Mouse (Mus musculus) embryonic fibroblast, embryonic 13.5 days (primary cell): Measurements from ENCODE around the gene Cryzl2.

Experiments used
- CTCF ChIP-seq: IDR thresholded peaks from 2 replicates; pipeline ENCODE4 v1.5.1; 2011; ENCODE audit warnings: mild to moderate bottlenecking, control low read depth, low read length, moderate library complexity, borderline replicate concordance; ENCODE audit not compliant: insufficient read depth
- POLR2A ChIP-seq: IDR thresholded peaks from 2 replicates; pipeline ENCODE4 v1.6.1; 2011; ENCODE audit warnings: low read depth, mild to moderate bottlenecking, control low read depth, low read length, moderate library complexity

GRCm38 (mm10) chr1:157439973-157440641 is 18.3 kb upstream of the Cryzl2 start:
- TF ChIP-seq CTCF (no peak), POLR2A (no peak)
